Mouse (Mus musculus) testis, adult 2 months (tissue): Measurements from ENCODE around the gene Dmc1.

ENCODE experiments used
- CTCF ChIP-seq: fragments of 200-500 bp; IDR thresholded peaks from 2 replicates; pipeline ENCODE4 v1.5.1; 2012; ENCODE audit warnings: low read depth, mild to moderate bottlenecking, inconsistent platforms, low read length, moderate library complexity; ENCODE audit not compliant: control insufficient read depth, insufficient read depth, insufficient replicate concordance
- POLR2A ChIP-seq: fragments of 200-500 bp; IDR thresholded peaks from 2 replicates; pipeline ENCODE4 v1.6.1; 2012; ENCODE audit warnings: low read depth, mild to moderate bottlenecking, inconsistent platforms, low read length, moderate library complexity; ENCODE audit not compliant: control insufficient read depth

DNA sequence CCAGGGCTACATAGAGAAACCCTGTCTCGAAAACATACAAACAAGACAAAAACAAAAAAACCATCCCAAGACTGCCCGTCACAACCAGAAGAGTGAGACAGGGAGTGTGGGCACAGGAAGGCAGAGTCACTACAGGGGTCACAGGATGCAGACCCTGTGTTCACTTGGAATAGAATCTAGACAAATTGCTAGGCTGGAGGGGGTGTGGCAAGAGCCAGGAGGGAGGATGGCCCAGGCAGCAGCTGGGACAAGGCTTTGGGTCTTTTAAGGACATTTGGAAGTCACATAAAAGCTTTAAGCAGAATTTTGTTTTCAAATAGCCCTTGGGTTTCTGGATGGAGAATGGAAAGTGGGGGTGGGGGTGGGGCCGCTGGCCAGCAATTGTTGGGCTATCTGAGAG, 86.3 kb downstream of the Dmc1 start:
- TF ChIP-seq CTCF, result no peak
- TF ChIP-seq POLR2A, result no peak
